Mouse (Mus musculus) midbrain, embryonic 10.5 days (tissue): Measurements from ENCODE around the gene Camkv. TPM values are rescaled to one million over a fixed set of nuclear protein-coding genes. Genes with fewer than 3 reads are reported as not detected.

Experiments
- DNase-seq: peaks from one replicate; pipeline ENCODE4 v3.0.0-alpha.2; 2017; ENCODE audit warnings: low spot score
- H3K27ac ChIP-seq: fragments of 300-500 bp; sonication (generic); replicated peaks from 2 replicates; pipeline ENCODE4 v1.5.1; 2016; ENCODE audit warnings: mild to moderate bottlenecking
- H3K27me3 ChIP-seq: fragments of 300-500 bp; sonication (generic); 2 replicates; pipeline ENCODE4 v1.6.1; 2016; ENCODE audit warnings: low read depth, mild to moderate bottlenecking; ENCODE audit not compliant: poor library complexity, severe bottlenecking
- H3K36me3 ChIP-seq: fragments of 300-500 bp; sonication (generic); 2 replicates; pipeline ENCODE4 v1.6.1; 2016; ENCODE audit warnings: mild to moderate bottlenecking, moderate library complexity
- H3K4me1 ChIP-seq: fragments of 300-500 bp; sonication (generic); 2 replicates; pipeline ENCODE4 v1.6.1; 2016
- H3K4me3 ChIP-seq: fragments of 300-500 bp; sonication (generic); 2 replicates; pipeline ENCODE4 v1.5.1; 2016; ENCODE audit warnings: mild to moderate bottlenecking, moderate library complexity
- H3K9me3 ChIP-seq: fragments of 300-500 bp; sonication (generic); replicated peaks from 2 replicates; pipeline ENCODE4 v1.6.1; 2016; ENCODE audit warnings: mild to moderate bottlenecking
- WGBS: fragments of 180-500 bp; shearing (Covaris S2); methylation state at CpG from one replicate; pipeline ENCODE4 v1.1.7; 2016; 5-methylcytosine and 5-hydroxymethylcytosine counted together
- polyA plus RNA-seq: library from polyadenylated mRNA; unstranded; fragments of >200 nt; fragmentation: Nextera tagmentation; extraction: Ambion mirVana; gene quantifications from 2 replicates; pipeline ENCODE4 v1.2.1, GENCODE M21; 2016

The Camkv gene
- polyA plus RNA-seq, 1 experiment from 2014 or later, result 23.0 TPM

GRCm38 (mm10) chr9:107987950-107988349 is 52.5 kb downstream of the Camkv start:
- WGBS, result 76% methylated on average over 3 of the region's 3 CpGs
- DNase-seq, result no peak
- H3K4me1 ChIP-seq, result peaks cover 34% of the 10 kb centered on the region

DNA sequence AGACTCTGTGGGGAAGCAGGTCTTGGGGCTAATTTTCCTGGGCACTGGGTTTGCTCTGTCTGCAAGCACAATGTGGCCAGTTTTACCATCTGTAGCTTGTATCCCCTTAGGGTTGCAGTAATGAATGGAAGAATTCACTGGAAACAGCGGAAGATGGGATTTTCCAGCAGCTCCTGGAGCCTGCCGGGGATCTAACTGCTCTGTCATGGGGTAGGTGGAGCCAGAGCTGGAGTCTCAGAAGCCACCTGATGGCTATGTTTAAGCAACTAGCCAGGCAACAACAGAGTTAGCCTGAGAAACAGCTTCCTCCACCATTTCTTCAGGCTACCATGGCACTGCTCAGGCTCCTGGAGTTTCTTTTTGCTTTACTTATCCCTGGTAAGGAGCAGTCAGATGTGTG is 56.7 kb downstream of the Camkv start, which contains the start of gene Cdhr4:
Cdhr4 (plus strand) TSS at position 301 of the 400 bp plus-strand sequence.
- Histone ChIP-seq H3K36me3 (no peaks in the 10 kb centered on the region), H3K4me1 (no peaks in the 10 kb centered on the region; the same call in 1 of the 2 replicates), H3K27ac (no peak within 1 kb of the TSS), H3K9me3 (no peaks in the 10 kb centered on the region), H3K27me3 (peaks cover 2% of the 10 kb centered on the region; the same call in 1 of the 2 replicates), H3K4me3 (no peak within 1 kb of the TSS)
- WGBS, result 82% methylated on average over 2 of the region's 2 CpGs
- no peak for DNase-seq

More at GRCm38 (mm10) chr9:107987950-107988349, 52.5 kb downstream of the Camkv start:
- Histone ChIP-seq H3K36me3 (no peaks in the 10 kb centered on the region), H3K9me3 (no peaks in the 10 kb centered on the region), H3K27me3 (peaks cover 34% of the 10 kb centered on the region), H3K27ac (no peak overlapping the region), H3K4me3 (no peak overlapping the region)

DNA sequence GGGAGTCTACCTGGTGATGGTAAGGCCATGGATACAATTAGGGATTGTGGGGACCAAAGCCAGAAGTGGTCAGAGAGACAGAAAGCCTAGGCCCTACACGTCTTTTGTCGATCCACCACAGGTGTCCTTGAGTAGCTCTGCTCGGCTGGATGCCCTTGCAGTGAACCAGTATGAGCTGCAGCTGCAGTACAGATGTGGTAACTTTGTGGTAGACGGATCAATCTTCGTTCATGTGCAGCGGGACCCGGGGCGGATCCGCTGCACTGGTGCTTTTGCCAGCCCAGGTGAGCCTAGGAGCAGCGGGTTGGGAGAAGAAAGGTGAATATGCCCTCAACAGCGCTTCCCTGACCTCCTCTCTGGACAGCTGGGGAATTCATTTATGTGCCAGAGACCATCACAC is 57.5 kb downstream of the Camkv start:
- no peak for DNase-seq
- H3K27me3 ChIP-seq, result no peaks in the 10 kb centered on the region
- no peak overlapping the region for H3K4me3 ChIP-seq
- H3K4me1 ChIP-seq, result no peaks in the 10 kb centered on the region; the same call in 1 of the 2 replicates
- 85% methylated on average over 11 of the region's 11 CpGs for WGBS
- no peaks in the 10 kb centered on the region for H3K9me3 ChIP-seq
- no peaks in the 10 kb centered on the region for H3K36me3 ChIP-seq
- H3K27ac ChIP-seq, result no peak overlapping the region

GRCm38 (mm10) chr9:107994464-107994863 is 59.0 kb downstream of the Camkv start:
- Histone ChIP-seq H3K27ac (no peak overlapping the region), H3K4me1 (no peaks in the 10 kb centered on the region; the same call in 1 of the 2 replicates), H3K27me3 (no peaks in the 10 kb centered on the region), H3K9me3 (no peaks in the 10 kb centered on the region), H3K36me3 (no peaks in the 10 kb centered on the region), H3K4me3 (no peak overlapping the region)
- DNase-seq, result no peak
- 82% methylated on average over 2 of the region's 2 CpGs for WGBS

DNA sequence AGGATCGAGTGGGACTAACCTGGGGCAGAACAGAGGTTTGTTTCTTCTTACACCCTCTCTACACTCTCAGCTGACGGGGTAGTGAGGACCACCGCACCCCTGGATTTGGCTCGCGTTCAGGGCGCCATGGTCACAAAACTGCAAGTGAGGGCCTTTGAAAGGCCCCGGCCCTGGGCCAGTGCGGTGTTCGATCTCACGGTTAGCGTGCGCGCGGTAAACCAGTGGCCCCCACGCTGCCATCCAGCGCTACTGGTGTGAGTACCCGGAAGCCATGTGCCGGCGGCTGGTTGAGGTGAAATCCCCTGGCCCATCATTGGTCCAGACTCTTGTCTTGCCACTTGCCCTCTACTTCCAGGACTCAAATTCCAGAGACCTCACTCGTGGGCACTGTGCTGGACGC is 60.0 kb downstream of the Camkv start:
- Histone ChIP-seq H3K4me3 (no peak overlapping the region), H3K27ac (no peak overlapping the region), H3K36me3 (no peaks in the 10 kb centered on the region), H3K27me3 (no peaks in the 10 kb centered on the region), H3K4me1 (no peaks in the 10 kb centered on the region), H3K9me3 (no peaks in the 10 kb centered on the region)
- WGBS, result 93% methylated on average over 21 of the region's 21 CpGs
- no peak for DNase-seq

GRCm38 (mm10) chr9:107996049-107996448 is 60.6 kb downstream of the Camkv start, which contains the start of gene Gm20662:
Gm20662 (plus strand) TSS chr9:107996349.
- WGBS, result 89% methylated on average over 5 of the region's 5 CpGs
- Histone ChIP-seq H3K27me3 (no peaks in the 10 kb centered on the region), H3K36me3 (no peaks in the 10 kb centered on the region), H3K4me3 (no peak within 1 kb of the TSS), H3K9me3 (no peaks in the 10 kb centered on the region), H3K27ac (no peak within 1 kb of the TSS), H3K4me1 (no peaks in the 10 kb centered on the region)
- DNase-seq, result no peak

Other genes with a start within 250 kb of the Camkv start
- gene Sema3f, start 225.2 kb upstream of the Camkv start, polyA plus RNA-seq, result 14.9 and 17.2 TPM in 2 replicates
- gene Rbm5, start 164.7 kb upstream of the Camkv start, polyA plus RNA-seq, result 200 and 220 TPM in 2 replicates
- gene Rbm6, start 62.4 kb upstream of the Camkv start, polyA plus RNA-seq, result 101 and 115 TPM in 2 replicates
- 11.6 and 15.3 TPM in 2 replicates for gene Mon1a, start 47.5 kb upstream of the Camkv start, polyA plus RNA-seq
- 0.78 and 0.79 TPM in 2 replicates for gene Mst1r, start 28.8 kb upstream of the Camkv start, polyA plus RNA-seq
- gene Actl11, start 7.2 kb upstream of the Camkv start, polyA plus RNA-seq, result not detected in 2 replicates
- 35.8 and 41.7 TPM in 2 replicates for gene Traip, start 14.5 kb downstream of the Camkv start, polyA plus RNA-seq
- gene Uba7, start 39.8 kb downstream of the Camkv start, polyA plus RNA-seq, result 6.5 and 8.1 TPM in 2 replicates
- 0.83 and 1.2 TPM in 2 replicates for gene Gm20661, start 47.4 kb downstream of the Camkv start, polyA plus RNA-seq
- gene Inka1, start 50.2 kb downstream of the Camkv start, polyA plus RNA-seq, result 29.7 and 32.1 TPM in 2 replicates
- gene Cdhr4, start 56.8 kb downstream of the Camkv start, polyA plus RNA-seq, result 2.2 and 3.2 TPM in 2 replicates
- gene Gm20662, start 60.7 kb downstream of the Camkv start, polyA plus RNA-seq, result 0.07 TPM in 1 of 2 replicates, not detected in the other
- gene Ip6k1, start 66.8 kb downstream of the Camkv start, polyA plus RNA-seq, result 53.8 and 64.0 TPM in 2 replicates
- 26.0 and 26.2 TPM in 2 replicates for gene Gmppb, start 113.6 kb downstream of the Camkv start, polyA plus RNA-seq
- gene Amigo3, start 117.5 kb downstream of the Camkv start, polyA plus RNA-seq, result 2.6 and 3.8 TPM in 2 replicates
- 0.78 and 0.87 TPM in 2 replicates for gene Mst1, start 144.8 kb downstream of the Camkv start, polyA plus RNA-seq
- gene Rnf123, start 147.7 kb downstream of the Camkv start, polyA plus RNA-seq, result 32.2 and 39.6 TPM in 2 replicates
- gene Apeh, start 158.9 kb downstream of the Camkv start, polyA plus RNA-seq, result 71.2 and 80.2 TPM in 2 replicates